Mouse (Mus musculus) stomach, postnatal 0 days (tissue): ENCODE measurements around the gene Uap1.

Source experiments
- CTCF ChIP-seq: IDR thresholded peaks from 2 replicates; pipeline ENCODE4 v1.5.1; 2016; ENCODE audit warnings: antibody characterized with exemption, low read depth, mild to moderate bottlenecking, moderate library complexity
- EP300 ChIP-seq: optimal IDR thresholded peaks from 2 replicates; pipeline ENCODE3; 2016; ENCODE audit warnings: antibody characterized with exemption

DNA sequence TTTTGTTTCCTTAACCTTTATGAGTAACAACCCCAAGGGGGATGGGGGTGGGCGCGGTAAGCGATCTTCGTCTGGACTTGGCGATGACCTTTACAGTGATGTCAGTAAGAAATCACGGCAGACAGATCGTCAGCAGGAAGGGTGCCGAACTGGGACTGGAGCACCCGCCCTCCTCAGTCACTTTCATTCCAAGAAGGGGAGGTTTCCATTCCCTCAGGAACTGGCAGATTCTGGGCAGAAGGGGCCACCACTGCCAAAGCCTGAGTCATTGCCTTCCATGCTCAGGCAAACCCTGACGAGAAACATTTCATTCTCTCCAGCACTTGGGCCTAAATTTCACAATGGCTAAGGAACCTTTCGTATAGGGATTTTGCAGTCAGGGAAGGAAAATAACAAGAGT, 13.8 kb upstream of the Uap1 start:
- TF ChIP-seq CTCF (no peak), EP300 (no peak)
